Mouse (Mus musculus) heart, adult 2 months (tissue): Measurements from ENCODE around the gene Fkbp6.

ENCODE experiments used
- CTCF ChIP-seq: fragments of 200-600 bp; IDR thresholded peaks from 2 replicates; pipeline ENCODE4 v1.8.1; 2022; ENCODE audit warnings: antibody characterized with exemption, mild to moderate bottlenecking, moderate library complexity
- POLR2A ChIP-seq: fragments of 200-500 bp; IDR thresholded peaks from 2 replicates; pipeline ENCODE4 v1.6.1; 2011; ENCODE audit warnings: mild to moderate bottlenecking, low read depth, low read length, control low read depth; ENCODE audit not compliant: insufficient read depth

DNA sequence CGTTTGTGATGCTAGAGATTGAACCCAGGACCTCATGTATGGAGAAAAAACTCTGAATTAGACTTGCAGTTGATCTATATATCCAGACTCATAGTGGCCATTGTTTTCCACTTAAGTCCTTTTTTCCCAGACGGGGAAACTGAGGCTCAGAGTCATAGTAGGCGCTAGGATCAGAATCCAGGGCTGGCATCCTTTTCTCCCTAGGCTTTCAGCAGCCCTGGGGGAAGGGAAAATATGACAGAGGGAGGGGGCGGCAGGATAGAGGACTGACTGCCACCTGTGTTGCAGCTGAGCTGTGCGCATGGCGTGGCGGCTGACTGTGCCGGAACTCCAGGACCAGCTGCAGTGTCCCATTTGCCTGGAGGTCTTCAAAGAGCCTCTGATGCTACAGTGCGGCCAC, 3.2 kb upstream of the Fkbp6 start, which contains the start of gene Trim50:
- TF ChIP-seq POLR2A (no peak), CTCF (no peak)
